Mouse (Mus musculus) granulocyte monocyte progenitor cell, adult 5-6 weeks (primary cell): ENCODE measurements at regions not wholly inside any gene's neighbourhood (a gene's known extent, or its start where the extent isn't known, plus 50 kb on each side); places are given as distances from the start of the nearest gene placed in this dataset.

Experiments used
- ATAC-seq: replicated peaks from 2 replicates; pipeline ENCODE4 v1.8.0; 2016; ENCODE audit warnings: mild to moderate bottlenecking, moderate TSS enrichment, inconsistent platforms; ENCODE audit not compliant: poor library complexity, severe bottlenecking

- ATAC-seq: peak; percentile 42; the same call in 1 of the 2 replicates
Measured at GRCm38 (mm10) chr12:31130434-31130833, 56.8 kb downstream of the Fam110c start.

GRCm38 (mm10) chr12:31134465-31134992 is 60.9 kb downstream of the Fam110c start:
- ATAC-seq: no peak

- ATAC-seq: no peak
Measured at GRCm38 (mm10) chr12:31136364-31136763, 62.7 kb downstream of the Fam110c start.

GRCm38 (mm10) chr12:31136911-31137310 is 63.2 kb downstream of the Fam110c start:
- ATAC-seq: no peak

- ATAC-seq: no peak
Measured at GRCm38 (mm10) chr12:31137431-31137830, 63.8 kb downstream of the Fam110c start.

GRCm38 (mm10) chr12:31139853-31140252 is 66.2 kb downstream of the Fam110c start:
- no peak for ATAC-seq

GRCm38 (mm10) chr12:31143266-31143665 is 69.6 kb downstream of the Fam110c start:
- ATAC-seq: no peak

- ATAC-seq: no peak
Measured at GRCm38 (mm10) chr12:31145032-31145781, 71.5 kb downstream of the Fam110c start.

GRCm38 (mm10) chr12:31148417-31149356 is 75.0 kb downstream of the Fam110c start:
- no peak for ATAC-seq

- no peak for ATAC-seq
Measured at GRCm38 (mm10) chr12:31153720-31154119, 80.1 kb downstream of the Fam110c start.

GRCm38 (mm10) chr12:31154608-31155011 is 80.9 kb downstream of the Fam110c start:
- no peak for ATAC-seq

GRCm38 (mm10) chr12:31156154-31156720 is 82.6 kb downstream of the Fam110c start:
- ATAC-seq: no peak

GRCm38 (mm10) chr12:31157453-31157852 is 83.1 kb upstream of the Gm6993 start:
- ATAC-seq: no peak

- ATAC-seq: no peak
Measured at GRCm38 (mm10) chr12:31157890-31158289, 82.7 kb upstream of the Gm6993 start.

GRCm38 (mm10) chr12:31158885-31159284 is 81.7 kb upstream of the Gm6993 start:
- no peak for ATAC-seq

- ATAC-seq: no peak
Measured at GRCm38 (mm10) chr12:31159378-31159777, 81.2 kb upstream of the Gm6993 start.

- ATAC-seq: peak; percentile 46; the same call in 1 of the 2 replicates
Measured at GRCm38 (mm10) chr12:31168221-31168890, 72.2 kb upstream of the Gm6993 start.

- peak; percentile 68 for ATAC-seq
Measured at GRCm38 (mm10) chr12:31170111-31170510, 70.5 kb upstream of the Gm6993 start.

GRCm38 (mm10) chr12:31170546-31171160 is 69.9 kb upstream of the Gm6993 start:
- 0 out of 2 replicates have a peak, but pooled peaks have one; percentile 33 for ATAC-seq

- no peak for ATAC-seq
Measured at GRCm38 (mm10) chr12:31171992-31172391, 68.6 kb upstream of the Gm6993 start.
